Mouse (Mus musculus) liver, postnatal 0 days (tissue): ENCODE measurements around the gene Sergef.

Experiments used
- CTCF ChIP-seq: sonication (generic); IDR thresholded peaks from 2 replicates; pipeline ENCODE4 v1.5.1; 2016; ENCODE audit warnings: antibody characterized with exemption, low read depth
- EP300 ChIP-seq: IDR thresholded peaks from 2 replicates; pipeline ENCODE4 v1.6.1; 2016; ENCODE audit warnings: antibody characterized with exemption, low read depth, mild to moderate bottlenecking

DNA sequence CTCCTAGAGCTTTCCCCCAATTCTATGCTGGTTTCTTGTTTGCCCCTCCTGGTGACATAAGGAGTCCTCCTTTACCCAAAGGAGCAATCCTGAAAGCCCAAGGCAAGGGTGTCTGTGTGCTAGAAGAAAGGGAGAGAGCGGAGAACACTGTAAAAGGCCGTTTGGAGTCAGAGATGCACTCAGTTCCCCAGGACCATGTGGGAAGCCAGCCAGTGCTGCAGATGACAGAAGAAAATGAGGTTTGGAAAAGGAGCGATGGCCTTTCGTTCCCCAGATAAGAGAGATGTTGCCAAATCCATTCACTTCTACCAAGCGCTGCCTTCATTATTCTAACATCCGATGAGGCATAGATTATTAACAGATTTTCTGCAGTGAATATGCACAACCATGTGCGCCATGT lies 48.1 kb downstream of the Sergef start:
- TF ChIP-seq EP300 = no peak
- TF ChIP-seq CTCF = no peak
